In genomic region chr9:9052920-9053319, GRCm38 (mm10) we compare ENCODE assay signal across 23 mouse cellular contexts.
"Had no signal": no experiment of that assay in that cellular context is flagged by ENCODE, and none has a peak within 500 bp of the region (broad histone marks: within the 10 kb centered on the region; RNA-seq: fewer than 3 reads in every experiment).

No protein-coding gene starts in this region.

- H3K36me3 ChIP-seq: heart, embryonic 10.5 days; heart, embryonic 12.5 days; liver, embryonic 13.5 days; liver, embryonic 15.5 days had no signal

- DNase-seq: gastrocnemius, adult 2 months; gastrocnemius, postnatal 10 days; gastrocnemius, postnatal 25 days; heart, adult 18-20 months; heart, postnatal 10 days; heart, postnatal 4 days; kidney, adult 18-20 months; kidney, adult 8-10 months; kidney, postnatal 10 days; kidney, postnatal 25 days; kidney, postnatal 4 days; liver; liver, embryonic 13.5 days had no signal

- H3K27me3 ChIP-seq: heart, embryonic 12.5 days; hindbrain, embryonic 12.5 days; intestine, embryonic 15.5 days; limb, embryonic 12.5 days; liver, embryonic 13.5 days; liver, embryonic 15.5 days had no signal

- H3K4me3 ChIP-seq: gastrocnemius, adult 2 months; heart, embryonic 10.5 days; heart, embryonic 12.5 days; hindbrain, embryonic 10.5 days; hindbrain, embryonic 12.5 days; intestine, embryonic 15.5 days; layer of hippocampus, adult 2 months; left cerebral cortex, adult 2 months; limb, embryonic 10.5 days; limb, embryonic 12.5 days; liver, embryonic 13.5 days; liver, embryonic 15.5 days had no signal
